Mouse (Mus musculus): ENCODE results near the gene Mapkap1. TPM values are rescaled to one million over a fixed set of nuclear protein-coding genes. Genes with fewer than 3 reads are reported as not detected.

The Mapkap1 gene
- polyA plus RNA-seq, 1 experiment, result 52.1 TPM

DNA sequence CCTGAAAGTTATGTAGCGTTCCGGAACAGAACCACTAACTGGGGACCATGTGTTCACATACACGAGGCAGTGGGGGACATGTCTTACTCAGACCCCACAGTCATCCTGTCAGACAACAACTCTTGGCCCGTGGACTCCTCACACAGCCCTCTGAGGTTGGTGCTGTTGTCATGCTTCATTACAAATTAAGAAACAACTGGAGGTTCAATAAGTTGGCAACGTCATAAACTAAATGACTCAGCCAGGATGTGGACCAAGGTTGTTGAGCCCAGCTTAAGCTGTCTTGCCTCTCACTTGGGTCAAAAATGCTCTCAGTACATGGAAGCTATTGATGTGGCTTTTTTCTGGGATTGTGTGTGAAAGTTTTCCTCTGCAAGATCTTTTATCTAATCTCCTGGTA lies 153.6 kb downstream of the Mapkap1 start:
- Histone ChIP-seq H3K4me1 (ENCODE audit: control insufficient read depth, insufficient read depth, low read length) (no peaks in the 10 kb centered on the region), H3K27ac (ENCODE audit: control insufficient read depth, insufficient read depth, low read depth, low read length) (no peak overlapping the region), H3K27me3 (ENCODE audit: control insufficient read depth, insufficient read depth, low read length) (no peaks in the 10 kb centered on the region), H3K4me3 (ENCODE audit: control insufficient read depth, low read depth, low read length) (no peak overlapping the region), H3K36me3 (ENCODE audit: control insufficient read depth, insufficient read depth, low read length) (no peaks in the 10 kb centered on the region)
- TF ChIP-seq POLR2A (IDR thresholded peaks at IDR 0.05; ENCODE audit: control insufficient read depth, low read depth, low read length) (no peak), CTCF (IDR thresholded peaks at IDR 0.05; ENCODE audit: control insufficient read depth, insufficient read depth, insufficient replicate concordance, low read depth, low read length) (no peak)

DNA sequence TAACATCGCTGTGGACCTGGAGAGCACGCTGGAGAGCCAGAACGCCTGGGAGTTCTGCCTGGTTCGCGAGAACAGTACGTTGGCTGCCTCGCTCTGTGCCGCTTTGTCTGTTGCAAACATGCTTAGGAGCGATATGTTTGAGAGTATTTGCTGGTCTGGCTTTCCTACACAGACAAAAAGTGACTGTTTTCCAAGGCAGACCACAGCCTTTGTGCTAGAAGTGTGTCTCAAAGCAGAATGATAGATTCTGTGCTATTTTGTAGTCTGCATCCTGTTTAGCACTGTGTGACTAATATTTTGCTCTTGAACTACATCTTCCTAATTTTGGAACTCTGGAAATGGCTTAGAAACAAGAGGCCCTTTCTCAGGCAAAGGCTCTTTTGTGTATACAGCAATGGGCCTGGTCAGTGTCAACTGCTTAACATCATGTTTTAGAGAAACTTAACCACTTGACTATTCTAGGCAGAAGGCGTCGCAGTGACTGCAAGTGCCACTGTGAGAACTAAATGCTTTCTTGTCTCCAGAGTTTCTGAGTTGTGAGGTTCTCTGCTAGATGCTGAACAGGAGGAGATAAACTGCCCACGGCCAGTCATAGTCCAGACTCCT lies 156.6 kb downstream of the Mapkap1 start:
- Histone ChIP-seq H3K27ac (ENCODE audit: control insufficient read depth, insufficient read depth, low read depth, low read length) (no peak overlapping the region; the same call in 1 of the 2 replicates), H3K27me3 (ENCODE audit: control insufficient read depth, insufficient read depth, low read length) (no peaks in the 10 kb centered on the region), H3K4me3 (ENCODE audit: control insufficient read depth, low read depth, low read length) (no peak overlapping the region), H3K4me1 (ENCODE audit: control insufficient read depth, insufficient read depth, low read length) (no peaks in the 10 kb centered on the region), H3K36me3 (ENCODE audit: control insufficient read depth, insufficient read depth, low read length) (no peaks in the 10 kb centered on the region)
- TF ChIP-seq POLR2A (IDR thresholded peaks at IDR 0.05; ENCODE audit: control insufficient read depth, low read depth, low read length) (no peak), CTCF (IDR thresholded peaks at IDR 0.05; ENCODE audit: control insufficient read depth, insufficient read depth, insufficient replicate concordance, low read depth, low read length) (no peak)

DNA sequence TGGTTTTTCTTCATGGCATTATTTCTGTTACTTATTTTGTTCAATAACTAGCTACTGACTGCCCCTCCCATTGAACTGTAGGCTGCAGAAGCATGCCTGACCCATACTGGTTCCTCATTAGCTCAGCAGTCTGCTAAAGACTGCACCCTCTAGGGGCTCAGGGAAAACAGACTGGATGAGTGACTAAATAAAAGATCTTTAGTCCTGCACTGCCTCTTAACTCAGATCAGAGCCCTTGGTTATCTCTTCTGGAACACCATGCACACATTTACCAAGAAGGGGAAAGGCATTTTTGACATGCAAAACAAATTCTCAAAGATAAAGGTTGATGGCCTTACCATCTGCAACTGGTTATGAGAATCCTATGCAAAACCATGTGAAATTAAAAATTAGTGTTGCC lies 157.3 kb downstream of the Mapkap1 start:
- Histone ChIP-seq H3K36me3 (ENCODE audit: control insufficient read depth, insufficient read depth, low read length) (no peaks in the 10 kb centered on the region), H3K27me3 (ENCODE audit: control insufficient read depth, insufficient read depth, low read length) (no peaks in the 10 kb centered on the region), H3K4me3 (ENCODE audit: control insufficient read depth, low read depth, low read length) (no peak overlapping the region), H3K27ac (ENCODE audit: control insufficient read depth, insufficient read depth, low read depth, low read length) (0 out of 2 replicates have a peak overlapping the region, but pooled peaks have one; percentile 13), H3K4me1 (ENCODE audit: control insufficient read depth, insufficient read depth, low read length) (no peaks in the 10 kb centered on the region)
- no peak for TF ChIP-seq POLR2A (IDR thresholded peaks at IDR 0.05; ENCODE audit: control insufficient read depth, low read depth, low read length)
- TF ChIP-seq CTCF (IDR thresholded peaks at IDR 0.05; ENCODE audit: control insufficient read depth, insufficient read depth, insufficient replicate concordance, low read depth, low read length), result no peak

GRCm38 (mm10) chr2:34566146-34566545 lies 159.6 kb downstream of the Mapkap1 start:
- H3K27ac ChIP-seq (ENCODE audit: control insufficient read depth, insufficient read depth, low read depth, low read length), result no peak overlapping the region
- no peaks in the 10 kb centered on the region for H3K36me3 ChIP-seq (ENCODE audit: control insufficient read depth, insufficient read depth, low read length)
- no peak for TF ChIP-seq POLR2A (IDR thresholded peaks at IDR 0.05; ENCODE audit: control insufficient read depth, low read depth, low read length)
- TF ChIP-seq CTCF (IDR thresholded peaks at IDR 0.05; ENCODE audit: control insufficient read depth, insufficient read depth, insufficient replicate concordance, low read depth, low read length), result no peak
- peaks cover 3% of the 10 kb centered on the region; the same call in 1 of the 2 replicates for H3K4me1 ChIP-seq (ENCODE audit: control insufficient read depth, insufficient read depth, low read length)
- no peak overlapping the region for H3K4me3 ChIP-seq (ENCODE audit: control insufficient read depth, low read depth, low read length)
- no peaks in the 10 kb centered on the region for H3K27me3 ChIP-seq (ENCODE audit: control insufficient read depth, insufficient read depth, low read length)

DNA sequence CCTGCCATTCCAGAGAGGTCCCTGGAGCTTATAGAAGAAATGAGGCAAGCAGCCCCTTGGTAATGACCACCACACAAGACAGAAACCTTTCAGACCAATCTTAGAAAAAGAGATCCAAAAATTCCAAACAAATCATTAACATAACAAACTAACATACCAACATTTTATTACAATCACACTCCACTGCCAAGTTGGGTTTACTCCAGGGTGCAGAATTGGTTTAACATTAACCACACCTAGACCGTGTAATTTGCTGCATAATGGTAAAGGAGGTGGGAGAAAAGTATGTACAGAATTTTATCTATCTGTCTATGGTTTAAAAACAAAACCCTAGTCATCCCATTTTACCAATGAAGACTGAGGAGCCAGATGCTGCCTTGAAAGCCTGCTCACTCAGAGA lies 160.0 kb downstream of the Mapkap1 start:
- H3K36me3 ChIP-seq (ENCODE audit: control insufficient read depth, insufficient read depth, low read length), result no peaks in the 10 kb centered on the region
- H3K27ac ChIP-seq (ENCODE audit: control insufficient read depth, insufficient read depth, low read depth, low read length), result no peak overlapping the region
- H3K27me3 ChIP-seq (ENCODE audit: control insufficient read depth, insufficient read depth, low read length), result no peaks in the 10 kb centered on the region
- TF ChIP-seq CTCF (IDR thresholded peaks at IDR 0.05; ENCODE audit: control insufficient read depth, insufficient read depth, insufficient replicate concordance, low read depth, low read length) (no peak), POLR2A (IDR thresholded peaks at IDR 0.05; ENCODE audit: control insufficient read depth, low read depth, low read length) (no peak)
- H3K4me1 ChIP-seq (ENCODE audit: control insufficient read depth, insufficient read depth, low read length), result peaks cover 3% of the 10 kb centered on the region; the same call in 1 of the 2 replicates
- no peak overlapping the region for H3K4me3 ChIP-seq (ENCODE audit: control insufficient read depth, low read depth, low read length)

DNA sequence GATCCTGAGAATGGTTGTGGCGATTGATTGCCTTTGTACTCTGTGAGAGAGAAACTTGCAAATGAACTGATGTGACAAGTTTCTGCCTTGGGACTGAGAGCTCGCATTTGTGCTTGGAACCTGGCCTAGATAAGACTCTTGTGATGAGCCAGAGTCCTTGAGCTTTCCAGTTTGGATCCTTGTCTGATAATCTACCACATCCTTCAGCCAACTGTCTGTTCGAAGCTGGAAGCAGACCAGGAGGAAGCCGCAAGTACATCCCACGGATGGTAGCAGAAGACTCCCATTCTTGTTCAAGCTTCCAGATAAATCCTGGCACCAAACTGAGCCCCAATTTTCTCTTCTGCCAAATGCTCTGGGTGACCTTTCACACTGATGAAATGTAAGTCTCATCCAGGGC lies 162.6 kb downstream of the Mapkap1 start:
- no peak for TF ChIP-seq CTCF (IDR thresholded peaks at IDR 0.05; ENCODE audit: control insufficient read depth, insufficient read depth, insufficient replicate concordance, low read depth, low read length)
- no peak for TF ChIP-seq POLR2A (IDR thresholded peaks at IDR 0.05; ENCODE audit: control insufficient read depth, low read depth, low read length)
- no peak overlapping the region for H3K27ac ChIP-seq (ENCODE audit: control insufficient read depth, insufficient read depth, low read depth, low read length)
- H3K36me3 ChIP-seq (ENCODE audit: control insufficient read depth, insufficient read depth, low read length), result no peaks in the 10 kb centered on the region
- H3K27me3 ChIP-seq (ENCODE audit: control insufficient read depth, insufficient read depth, low read length), result no peaks in the 10 kb centered on the region
- H3K4me1 ChIP-seq (ENCODE audit: control insufficient read depth, insufficient read depth, low read length), result peaks cover 3% of the 10 kb centered on the region; the same call in 1 of the 2 replicates
- H3K4me3 ChIP-seq (ENCODE audit: control insufficient read depth, low read depth, low read length), result no peak overlapping the region

GRCm38 (mm10) chr2:34570378-34570777 lies 163.8 kb downstream of the Mapkap1 start:
- no peak for TF ChIP-seq CTCF (IDR thresholded peaks at IDR 0.05; ENCODE audit: control insufficient read depth, insufficient read depth, insufficient replicate concordance, low read depth, low read length)
- no peak for TF ChIP-seq POLR2A (IDR thresholded peaks at IDR 0.05; ENCODE audit: control insufficient read depth, low read depth, low read length)
- H3K27me3 ChIP-seq (ENCODE audit: control insufficient read depth, insufficient read depth, low read length), result no peaks in the 10 kb centered on the region
- no peak overlapping the region for H3K4me3 ChIP-seq (ENCODE audit: control insufficient read depth, low read depth, low read length)
- no peak overlapping the region for H3K27ac ChIP-seq (ENCODE audit: control insufficient read depth, insufficient read depth, low read depth, low read length)
- H3K36me3 ChIP-seq (ENCODE audit: control insufficient read depth, insufficient read depth, low read length), result no peaks in the 10 kb centered on the region
- H3K4me1 ChIP-seq (ENCODE audit: control insufficient read depth, insufficient read depth, low read length), result peaks cover 3% of the 10 kb centered on the region; the same call in 1 of the 2 replicates
